Mouse (Mus musculus) cortical plate, adult 2 months (tissue): ENCODE results near the gene Syt13.

Source experiments
- CTCF ChIP-seq: fragments of 200-500 bp; IDR thresholded peaks from 2 replicates; pipeline ENCODE4 v1.5.1; 2011; ENCODE audit warnings: mild to moderate bottlenecking, control low read depth, low read length; ENCODE audit not compliant: insufficient read depth; ENCODE audit errors: extremely low read depth
- POLR2A ChIP-seq: fragments of 200-500 bp; IDR thresholded peaks from 2 replicates; pipeline ENCODE4 v1.6.1; 2011; ENCODE audit warnings: mild to moderate bottlenecking, low read length, control low read depth; ENCODE audit not compliant: insufficient read depth; ENCODE audit errors: extremely low read depth

GRCm38 (mm10) chr2:92934312-92934982 lies 19.5 kb downstream of the Syt13 start:
- TF ChIP-seq CTCF: no peak
- TF ChIP-seq POLR2A: no peak
